Mouse (Mus musculus) stomach, postnatal 0 days (tissue): ENCODE measurements around the gene Gm36210.

Experiments used
- CTCF ChIP-seq: IDR thresholded peaks from 2 replicates; pipeline ENCODE4 v1.5.1; 2016; ENCODE audit warnings: antibody characterized with exemption, low read depth, mild to moderate bottlenecking, moderate library complexity
- EP300 ChIP-seq: optimal IDR thresholded peaks from 2 replicates; pipeline ENCODE3; 2016; ENCODE audit warnings: antibody characterized with exemption

GRCm38 (mm10) chr7:4925441-4926381 lies 19.4 kb upstream of the Gm36210 start, which contains the start of gene Ssc5d:
- TF ChIP-seq CTCF (no peak; the same call in 1 of the 2 replicates), EP300 (no peak)
